Mouse (Mus musculus) embryonic fibroblast, embryonic 13.5 days (primary cell): Measurements from ENCODE around the gene D3Ertd254e. TPM values are rescaled to one million over a fixed set of nuclear protein-coding genes. Genes with fewer than 3 reads are reported as not detected.
A peak's percentile ranks its signal among the peaks of the same experiment; 100 is the strongest.
"Not testable (repeated sequence)": the region's sequence is repeated elsewhere in the genome, so short reads cannot be mapped to it uniquely, and the experiment has no call there.

Experiments used
- H3K27ac ChIP-seq: 2 replicates; pipeline ENCODE4 v1.5.1; 2012; ENCODE audit warnings: low read length, control low read depth, inconsistent platforms; ENCODE audit not compliant: insufficient read depth
- H3K4me1 ChIP-seq: 2 replicates; pipeline ENCODE4 v1.6.1; 2011; ENCODE audit warnings: low read length; ENCODE audit not compliant: control insufficient read depth, insufficient read depth
- H3K4me3 ChIP-seq: 2 replicates; pipeline ENCODE4 v1.5.1; 2011; ENCODE audit warnings: mild to moderate bottlenecking, control low read depth, low read length; ENCODE audit not compliant: insufficient read depth
- CTCF ChIP-seq: IDR thresholded peaks from 2 replicates; pipeline ENCODE4 v1.5.1; 2011; ENCODE audit warnings: mild to moderate bottlenecking, control low read depth, low read length, moderate library complexity, borderline replicate concordance; ENCODE audit not compliant: insufficient read depth
- POLR2A ChIP-seq: IDR thresholded peaks from 2 replicates; pipeline ENCODE4 v1.6.1; 2011; ENCODE audit warnings: low read depth, mild to moderate bottlenecking, control low read depth, low read length, moderate library complexity
- polyA plus RNA-seq: library from polyadenylated mRNA; stranded (reverse); fragments of >200 nt; gene quantifications from 2 replicates; pipeline ENCODE4 v1.2.4, GENCODE M21; 2011; ENCODE audit warnings: low read depth; ENCODE audit not compliant: missing spikeins, insufficient read length

The D3Ertd254e gene
- 8.1 and 9.5 TPM in 2 replicates for polyA plus RNA-seq

DNA sequence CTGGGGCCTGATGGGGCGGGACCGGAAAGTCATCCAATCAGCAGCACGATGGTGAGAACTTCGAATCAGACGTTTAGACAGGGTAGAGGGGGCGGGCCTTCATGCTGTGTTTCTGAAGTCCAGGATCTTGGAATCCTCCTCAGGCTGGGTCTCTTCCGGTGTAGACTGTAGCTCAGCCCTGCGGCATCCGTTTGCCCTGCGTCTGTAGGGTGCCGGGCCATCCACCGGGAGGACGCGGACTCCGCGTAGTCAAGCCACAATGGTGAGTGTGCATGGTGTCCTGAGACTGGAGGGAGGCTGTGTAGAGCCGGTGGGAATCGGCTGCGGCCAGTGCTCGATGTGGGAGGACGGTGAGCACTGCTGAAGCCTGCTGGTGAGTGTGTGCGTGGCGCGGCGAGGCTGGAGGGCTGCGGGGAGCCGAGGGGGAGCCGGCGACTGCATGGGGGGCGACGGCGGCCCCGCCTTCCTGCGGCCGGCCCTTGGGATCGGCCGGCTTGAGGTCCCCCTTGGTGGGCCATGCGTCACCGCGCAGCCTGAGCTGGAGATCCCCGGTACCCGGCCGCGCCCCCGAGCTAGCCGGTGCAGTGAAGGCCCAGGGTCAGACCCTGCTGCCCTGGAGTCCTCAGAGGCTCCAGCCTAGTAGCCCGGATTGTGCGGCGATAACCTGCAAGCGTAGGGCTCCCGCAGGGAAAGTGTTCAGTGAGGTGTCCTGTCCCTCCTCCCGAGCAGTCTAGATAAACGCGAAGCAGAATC, at the start of gene D3Ertd254e:
Gene D3Ertd254e, plus strand, starts transcription at position 84 of the 753 bp plus-strand sequence.
- Histone ChIP-seq H3K4me1 (no peaks in the 10 kb centered on the region), H3K27ac (peak within 1 kb of the TSS; percentile 38), H3K4me3 (peak within 1 kb of the TSS; percentile 82)
- TF ChIP-seq POLR2A, result peak; percentile 98
- TF ChIP-seq CTCF, result no peak

DNA sequence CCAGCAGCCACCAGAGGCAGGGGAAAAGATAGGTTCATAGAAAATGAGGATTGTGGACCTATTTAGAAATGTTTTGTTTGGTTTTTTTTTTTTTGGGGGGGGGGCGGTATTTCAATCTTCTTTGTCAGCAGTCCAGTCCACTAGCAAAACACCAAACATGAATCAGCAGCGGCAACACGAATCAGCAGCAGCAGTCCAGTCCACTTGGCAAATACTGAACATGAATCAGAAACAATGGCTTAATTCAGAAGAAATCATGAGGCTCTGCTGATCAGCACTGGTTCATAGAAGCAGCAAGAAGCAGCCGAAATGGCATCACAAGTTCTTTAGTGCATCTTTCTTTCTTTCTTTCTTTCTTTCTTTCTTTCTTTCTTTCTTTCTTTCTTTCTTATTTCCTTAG, 34.7 kb upstream of the D3Ertd254e start:
- Histone ChIP-seq H3K4me1 (no peaks in the 10 kb centered on the region), H3K4me3 (no peak overlapping the region), H3K27ac (no peak overlapping the region)
- TF ChIP-seq POLR2A (no peak), CTCF (no peak)

DNA sequence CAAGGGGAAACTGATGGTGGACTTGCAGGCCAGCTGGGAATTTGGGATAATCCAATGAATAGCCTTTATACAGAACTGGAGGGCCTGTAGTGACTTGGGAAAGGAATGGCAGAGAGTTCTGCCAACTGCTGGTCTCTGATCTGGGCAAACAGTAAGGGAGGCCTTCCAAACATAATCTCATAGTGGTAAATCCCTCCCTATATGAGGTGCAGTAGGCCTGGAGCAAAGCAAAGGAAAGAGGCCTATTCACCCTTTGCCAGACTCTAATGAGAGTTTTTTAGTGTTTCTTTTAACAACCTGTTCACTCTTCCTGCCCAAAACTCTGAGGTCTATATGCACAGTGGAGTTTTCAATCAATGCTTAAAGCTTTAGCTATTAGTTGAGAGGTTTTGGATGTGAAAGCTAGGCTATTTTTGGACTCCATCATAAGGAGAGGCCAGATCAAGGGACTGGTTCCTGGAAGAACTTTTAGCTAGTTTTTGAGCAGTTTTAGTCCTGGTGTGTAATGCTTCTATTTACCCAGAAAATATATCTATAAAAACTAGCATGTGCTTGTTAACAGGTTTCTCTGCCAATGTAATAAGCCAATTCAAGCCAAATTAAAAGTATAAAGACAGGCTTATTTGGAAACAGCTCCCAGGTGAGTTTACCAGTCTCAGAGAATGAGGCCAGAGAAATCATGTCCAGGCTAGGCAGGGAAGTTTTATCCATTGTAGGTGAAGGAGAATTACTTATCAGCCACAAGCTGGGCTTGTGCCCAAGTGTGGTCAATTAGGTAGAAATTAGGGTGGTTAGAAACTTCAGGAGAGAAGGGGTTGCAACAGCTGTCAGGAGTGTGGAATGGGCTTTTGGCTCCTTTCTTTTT, 30.9 kb upstream of the D3Ertd254e start:
- no peak for TF ChIP-seq CTCF
- H3K4me3 ChIP-seq, result no peak overlapping the region
- H3K4me1 ChIP-seq, result no peaks in the 10 kb centered on the region
- no peak overlapping the region for H3K27ac ChIP-seq

DNA sequence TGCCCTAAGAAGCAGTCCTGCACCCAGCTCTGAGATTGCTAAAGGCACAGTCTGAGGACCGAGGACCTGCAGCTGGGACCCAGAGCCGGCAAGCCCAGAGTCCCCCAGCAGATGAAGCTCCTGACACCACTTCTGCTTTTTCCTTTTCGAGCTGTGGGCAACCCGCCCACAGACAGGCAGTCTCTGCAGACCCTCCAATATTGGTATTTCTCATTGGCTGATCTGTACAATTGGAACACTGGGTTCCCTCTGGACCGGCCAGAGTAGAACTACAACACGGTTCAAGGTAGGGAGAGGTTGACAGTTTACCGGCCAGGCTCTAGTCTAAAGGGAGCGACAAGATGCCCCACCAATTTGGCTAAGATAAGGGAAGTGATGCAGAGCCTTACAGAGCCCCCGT, 24.6 kb upstream of the D3Ertd254e start:
- not testable (repeated sequence) for H3K4me1 ChIP-seq, H3K4me3 ChIP-seq, H3K27ac ChIP-seq

GRCm38 (mm10) chr3:36136152-36136551, 14.7 kb upstream of the D3Ertd254e start:
- Histone ChIP-seq H3K4me1 (no peaks in the 10 kb centered on the region), H3K4me3 (no peak overlapping the region), H3K27ac (no peak overlapping the region)
- no peak for TF ChIP-seq CTCF
- no peak for TF ChIP-seq POLR2A

DNA sequence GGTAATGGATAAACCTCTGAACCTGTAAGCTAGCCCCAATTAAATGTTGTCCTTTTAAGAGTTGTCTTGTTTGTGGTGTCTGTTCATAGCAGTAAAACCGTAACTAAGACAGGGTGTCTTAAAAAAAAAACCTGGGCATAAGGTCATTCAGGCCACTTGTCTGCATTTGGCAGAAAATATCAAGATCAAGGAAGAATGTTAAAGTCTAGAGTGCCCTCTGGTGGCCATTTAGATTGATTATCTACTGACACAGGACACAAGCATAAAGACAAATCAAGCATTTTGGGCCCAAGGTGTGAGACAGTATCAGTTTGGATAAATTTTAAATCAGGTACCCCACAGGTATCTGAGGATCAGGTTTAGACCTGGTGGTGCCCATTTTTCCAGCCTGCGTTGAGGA, 13.3 kb upstream of the D3Ertd254e start:
- TF ChIP-seq CTCF, result no peak
- no peak for TF ChIP-seq POLR2A
- Histone ChIP-seq H3K27ac (no peak overlapping the region), H3K4me3 (no peak overlapping the region), H3K4me1 (no peaks in the 10 kb centered on the region)

GRCm38 (mm10) chr3:36138171-36138660, 12.6 kb upstream of the D3Ertd254e start:
- Histone ChIP-seq H3K27ac (no peak overlapping the region), H3K4me3 (no peak overlapping the region), H3K4me1 (no peaks in the 10 kb centered on the region)
- no peak for TF ChIP-seq POLR2A
- no peak for TF ChIP-seq CTCF

DNA sequence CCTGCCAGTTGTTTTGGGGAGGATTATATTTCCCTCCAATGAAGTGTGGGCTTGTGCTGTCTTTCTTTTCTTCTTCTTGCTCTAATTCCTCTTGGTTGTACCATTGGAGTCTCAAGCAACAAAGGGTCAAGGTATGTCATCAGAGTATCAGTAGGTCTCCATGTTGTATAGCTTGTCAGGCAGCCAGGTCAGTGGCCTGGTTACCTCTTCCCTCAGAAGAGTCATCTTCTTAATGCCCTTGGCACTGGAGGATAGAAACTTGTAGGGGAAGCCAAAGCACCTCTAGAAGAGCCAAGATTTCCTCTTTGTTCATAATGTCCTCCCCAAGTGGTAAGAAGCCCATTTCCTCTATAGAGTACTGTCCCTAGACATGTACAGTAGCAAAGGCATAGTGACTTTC, 11.8 kb upstream of the D3Ertd254e start:
- TF ChIP-seq POLR2A, result no peak
- TF ChIP-seq CTCF, result no peak
- Histone ChIP-seq H3K4me3 (no peak overlapping the region), H3K4me1 (no peaks in the 10 kb centered on the region), H3K27ac (no peak overlapping the region)

DNA sequence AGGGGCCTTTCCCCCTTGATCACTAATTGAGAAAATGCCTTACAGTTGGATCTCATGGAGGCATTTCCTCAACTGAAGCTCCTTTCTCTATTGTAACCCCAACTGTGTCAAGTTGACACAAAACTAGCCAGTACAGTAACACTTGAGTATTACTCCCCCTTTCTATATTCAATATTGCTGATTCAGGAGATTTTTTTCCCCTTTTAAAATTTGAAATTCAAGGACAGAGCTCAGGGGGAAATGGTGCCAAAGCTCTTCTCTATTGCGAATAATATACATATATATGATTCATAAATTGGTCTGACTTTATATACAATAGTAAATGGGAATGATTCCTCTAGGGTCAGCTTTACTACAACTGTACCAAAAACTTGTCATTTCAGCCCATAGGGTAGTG, 282 bp upstream of the D3Ertd254e start:
- Histone ChIP-seq H3K4me1 (no peaks in the 10 kb centered on the region), H3K4me3 (no peak overlapping the region), H3K27ac (no peak overlapping the region)
- TF ChIP-seq POLR2A (no peak), CTCF (no peak)

GRCm38 (mm10) chr3:36155268-36155667, 4.5 kb downstream of the D3Ertd254e start:
- TF ChIP-seq CTCF, result no peak
- no peak for TF ChIP-seq POLR2A
- H3K27ac ChIP-seq, result no peak overlapping the region
- H3K4me3 ChIP-seq, result no peak overlapping the region
- no peaks in the 10 kb centered on the region for H3K4me1 ChIP-seq
